Mouse (Mus musculus) lung, postnatal 4 days (tissue): ENCODE results near the gene Pcp2.
A peak's percentile ranks its signal among the peaks of the same experiment; 100 is the strongest.
"Not testable (repeated sequence)": the region's sequence is repeated elsewhere in the genome, so short reads cannot be mapped to it uniquely, and the experiment has no call there.

Source experiments
- DNase-seq, 2 experiments: peaks; one replicate each; pipeline ENCODE4 v3.0.0; 2021

Gene Pcp2

DNA sequence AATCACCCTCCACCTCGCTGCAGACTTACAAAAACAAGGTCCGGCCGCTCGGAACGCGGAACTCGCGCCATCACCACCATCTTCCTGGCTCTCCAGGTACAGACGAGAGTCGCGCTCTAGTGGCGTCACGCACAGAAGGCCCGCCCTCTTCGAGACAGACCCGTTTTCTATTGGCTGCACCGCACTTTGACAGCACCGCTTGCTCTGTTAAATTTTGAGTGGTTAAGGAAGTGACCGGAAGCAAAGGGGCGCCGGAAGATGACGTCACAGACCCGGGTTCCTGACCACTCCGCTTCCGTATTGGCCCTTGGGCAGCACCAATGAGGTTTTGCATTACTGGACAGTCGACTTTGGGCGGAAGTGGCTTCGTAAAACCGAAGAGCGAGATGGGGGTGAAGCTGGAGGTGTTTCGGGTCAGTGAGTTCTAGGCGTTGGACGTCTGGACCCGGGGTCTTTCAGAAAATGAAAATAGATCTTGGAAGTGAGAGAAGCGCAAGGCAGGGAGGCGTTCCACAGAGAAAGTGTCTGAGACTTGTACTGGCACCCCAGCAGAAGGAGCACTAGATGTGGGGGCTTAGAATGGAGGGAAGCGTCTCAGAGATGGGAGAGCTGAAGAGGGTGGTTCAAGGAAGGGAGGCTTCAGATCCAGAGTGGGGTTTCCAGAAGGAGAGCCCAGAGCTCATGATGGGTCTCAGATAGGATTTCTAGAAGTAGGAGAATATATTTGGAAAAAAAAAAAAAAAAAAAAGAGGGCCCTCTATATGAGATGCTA, 4.0 kb downstream of the Pcp2 start, which contains the start of the genes Xab2 and Pet100:
Gene Xab2 (minus strand): TSS at position 118 of the 772 bp plus-strand sequence.
Gene Pet100 (plus strand): TSS at position 350 of the 772 bp plus-strand sequence.
- peak; percentile 99 for DNase-seq

DNA sequence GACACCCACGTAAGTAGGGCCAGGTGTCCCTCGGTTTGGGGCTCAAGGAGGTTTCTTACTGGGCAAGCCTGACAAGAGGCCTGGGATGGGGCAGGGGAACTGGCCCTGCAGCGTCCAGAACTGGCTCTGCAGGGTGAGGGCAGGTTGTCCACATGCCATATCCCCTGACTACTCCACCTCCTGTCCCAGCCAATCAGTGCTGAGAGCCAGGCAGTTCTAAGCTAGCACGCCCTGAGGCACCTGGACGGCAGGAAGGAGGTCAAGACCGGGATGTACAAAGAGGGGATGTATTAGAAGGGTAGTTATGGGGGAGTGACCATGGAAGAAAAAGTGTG, 15.6 kb downstream of the Pcp2 start:
- peak in 1 of 2 experiments; percentile 53 for DNase-seq

- DNase-seq: no peak
Measured at GRCm38 (mm10) chr8:3609046-3609815, 16.1 kb downstream of the Pcp2 start.

DNA sequence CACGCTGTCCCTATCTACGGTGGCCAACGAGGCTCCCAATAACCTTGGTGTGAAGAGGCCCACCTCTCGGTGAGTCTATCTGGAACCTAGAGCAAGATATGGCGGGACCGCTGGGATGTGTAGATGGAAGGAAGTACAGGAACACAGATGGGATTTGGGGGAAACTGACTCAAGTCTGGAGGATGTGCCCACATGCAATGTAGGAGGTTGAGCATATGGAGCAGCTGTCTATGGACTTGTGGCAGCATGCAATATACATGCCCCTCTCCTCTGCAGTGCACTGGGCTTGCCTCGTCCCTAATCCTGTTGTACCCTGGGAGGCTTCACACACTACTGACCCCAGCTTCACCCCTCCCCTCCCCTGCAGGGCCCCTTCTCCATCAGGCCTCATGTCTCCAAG, 17.5 kb downstream of the Pcp2 start:
- DNase-seq: no peak

GRCm38 (mm10) chr8:3606593-3606992, 18.8 kb downstream of the Pcp2 start:
- peak; percentile 29 to 56 for DNase-seq

- no peak for DNase-seq
Measured at GRCm38 (mm10) chr8:3603439-3603838, 21.9 kb downstream of the Pcp2 start.

DNA sequence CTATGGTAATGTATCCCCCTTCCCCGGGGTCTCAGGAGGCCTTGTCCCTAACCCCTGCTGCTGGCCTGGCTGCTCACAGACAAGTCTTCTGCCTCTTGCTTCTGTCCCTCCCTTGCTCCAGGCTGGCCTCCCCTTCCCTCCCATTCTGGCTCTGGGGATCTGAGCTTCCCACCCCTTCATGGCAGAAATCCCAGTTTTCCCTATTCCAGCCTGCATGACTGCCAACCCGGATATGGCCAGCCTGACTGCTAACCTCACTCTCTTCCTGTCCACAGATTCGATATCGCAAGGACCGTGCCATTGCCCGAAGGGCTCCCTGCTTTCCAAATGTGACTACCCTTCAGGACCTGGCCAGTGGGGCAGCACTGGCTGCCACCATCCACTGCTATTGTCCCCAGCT, 24.9 kb downstream of the Pcp2 start:
- DNase-seq: peak; percentile 55 to 72

GRCm38 (mm10) chr8:3599219-3599618, 26.1 kb downstream of the Pcp2 start:
- DNase-seq: no peak

DNA sequence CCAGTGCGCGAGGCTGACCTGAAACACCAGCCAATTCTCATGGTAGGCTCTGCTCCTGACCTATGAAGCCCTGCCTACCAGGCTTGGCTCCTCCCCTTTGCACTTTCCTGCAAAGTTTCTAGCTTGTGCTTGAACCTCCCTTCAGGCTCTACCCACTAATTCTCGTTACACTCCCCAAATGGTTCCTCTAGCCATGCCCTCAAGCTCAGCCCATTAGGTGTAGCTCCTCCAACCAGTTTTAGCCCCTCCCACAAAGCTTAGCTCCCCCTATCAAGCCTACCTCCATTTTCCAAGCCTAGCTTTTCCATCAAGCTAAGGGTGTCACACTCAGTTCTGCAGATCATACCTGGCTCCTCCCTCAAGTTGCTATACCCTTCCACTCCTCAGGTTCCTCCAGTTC, 27.3 kb downstream of the Pcp2 start:
- DNase-seq: no peak

DNA sequence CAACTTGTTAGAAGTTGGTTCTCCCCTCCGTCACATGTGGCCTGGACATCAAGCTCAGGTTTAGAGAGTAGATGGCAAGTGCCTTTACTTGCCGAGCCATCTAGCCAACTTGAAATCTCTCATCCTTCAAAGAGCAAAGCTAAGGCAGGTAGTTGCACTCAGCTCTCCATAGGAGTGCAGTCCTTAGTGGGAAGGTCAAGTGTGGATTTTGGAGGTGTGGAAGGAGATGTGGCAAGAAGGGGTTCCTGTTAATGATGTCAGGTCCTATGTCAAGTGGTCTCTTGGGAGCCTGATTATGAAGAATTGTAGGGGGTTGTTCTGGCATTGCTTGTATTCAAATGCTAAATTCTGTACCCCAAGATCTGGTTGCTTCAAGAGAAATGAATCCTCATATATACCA, 30.9 kb downstream of the Pcp2 start:
- DNase-seq: no peak

- no peak for DNase-seq
Measured at GRCm38 (mm10) chr8:3593470-3593869, 31.9 kb downstream of the Pcp2 start.

DNA sequence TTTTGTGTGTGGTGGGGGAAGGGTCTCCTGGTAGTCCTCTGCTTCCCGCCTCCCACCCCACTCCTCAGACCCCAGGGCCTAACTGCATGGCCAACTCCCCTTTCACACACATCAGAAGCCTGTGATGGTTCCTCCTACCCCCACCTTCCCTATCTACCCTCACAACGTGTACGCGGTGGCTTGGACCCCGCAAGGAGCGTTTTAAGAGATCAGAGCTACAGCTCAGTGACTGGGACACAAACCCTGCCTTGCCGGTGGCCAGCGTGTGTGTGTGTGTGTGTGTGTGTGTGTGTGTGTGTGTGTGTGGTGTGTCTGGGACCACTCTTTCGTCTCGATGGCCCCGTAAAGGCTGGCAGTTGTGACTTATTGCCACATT, 37.1 kb downstream of the Pcp2 start:
- DNase-seq: no peak

DNA sequence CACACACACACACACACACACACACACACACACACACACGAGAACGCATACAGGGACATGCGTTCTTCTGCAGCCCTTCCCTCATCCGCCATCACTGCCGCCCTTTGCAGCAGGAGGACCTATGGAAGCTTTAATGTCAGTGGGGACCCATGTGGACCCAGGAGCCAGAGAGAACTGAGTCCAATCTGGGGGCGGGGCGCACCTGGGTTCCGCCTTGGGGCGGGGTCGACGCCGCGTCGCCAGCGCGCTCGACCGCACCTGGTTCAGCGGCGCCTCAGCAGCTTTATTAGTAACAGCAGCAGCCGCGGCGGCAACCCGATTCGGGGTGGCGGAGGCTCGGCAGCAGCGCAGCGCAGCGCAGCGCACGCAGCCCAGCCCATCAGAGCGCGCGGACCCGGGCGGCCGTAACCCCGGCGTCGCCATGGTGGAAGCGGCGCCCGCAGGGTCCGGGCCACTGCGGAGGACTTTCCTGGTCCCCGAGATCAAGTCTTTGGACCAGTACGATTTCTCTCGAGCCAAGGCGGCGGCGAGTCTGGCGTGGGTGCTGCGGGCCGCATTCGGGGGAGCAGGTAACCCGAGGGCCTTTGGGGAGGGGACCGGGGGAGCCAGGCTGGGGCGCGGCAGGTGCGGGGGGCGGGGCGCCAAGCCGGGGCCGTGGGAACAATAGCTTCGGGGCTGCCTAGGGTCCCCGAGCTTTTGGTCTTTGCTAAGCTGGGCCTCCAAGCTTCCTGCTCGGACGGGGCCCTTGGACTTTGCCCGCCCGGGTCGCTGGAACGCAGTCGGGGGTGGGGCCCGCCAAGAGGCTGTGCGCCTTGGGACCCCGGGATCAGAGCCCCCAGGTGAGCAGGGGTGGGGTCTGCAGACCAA, 37.7 kb downstream of the Pcp2 start:
- peak; percentile 72 to 80 for DNase-seq

GRCm38 (mm10) chr8:3586993-3587390, 38.4 kb downstream of the Pcp2 start, which contains the start of gene Camsap3:
Camsap3 (plus strand) TSS chr8:3587293.
- DNase-seq: no peak

DNA sequence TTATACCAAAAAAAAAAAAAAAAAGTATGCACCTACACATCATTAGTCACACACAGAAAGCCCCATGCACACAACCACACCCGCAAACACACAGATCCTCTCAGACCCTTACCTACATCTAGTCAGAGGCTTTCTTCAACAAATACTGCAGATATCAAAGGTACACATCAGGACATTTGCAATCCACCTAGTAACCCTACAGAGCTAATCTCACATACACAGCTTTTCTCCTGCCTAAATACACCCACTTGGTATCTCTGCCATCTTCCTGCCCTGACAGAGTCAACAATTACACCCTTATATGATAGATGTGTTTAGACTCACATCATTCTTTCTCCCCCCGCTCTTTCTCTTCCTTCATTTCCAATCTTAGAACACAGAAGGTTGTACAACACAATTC, 38.9 kb downstream of the Pcp2 start:
- no peak for DNase-seq

- DNase-seq: not testable (repeated sequence)
Measured at GRCm38 (mm10) chr8:3581961-3582360, 43.4 kb downstream of the Pcp2 start.

DNA sequence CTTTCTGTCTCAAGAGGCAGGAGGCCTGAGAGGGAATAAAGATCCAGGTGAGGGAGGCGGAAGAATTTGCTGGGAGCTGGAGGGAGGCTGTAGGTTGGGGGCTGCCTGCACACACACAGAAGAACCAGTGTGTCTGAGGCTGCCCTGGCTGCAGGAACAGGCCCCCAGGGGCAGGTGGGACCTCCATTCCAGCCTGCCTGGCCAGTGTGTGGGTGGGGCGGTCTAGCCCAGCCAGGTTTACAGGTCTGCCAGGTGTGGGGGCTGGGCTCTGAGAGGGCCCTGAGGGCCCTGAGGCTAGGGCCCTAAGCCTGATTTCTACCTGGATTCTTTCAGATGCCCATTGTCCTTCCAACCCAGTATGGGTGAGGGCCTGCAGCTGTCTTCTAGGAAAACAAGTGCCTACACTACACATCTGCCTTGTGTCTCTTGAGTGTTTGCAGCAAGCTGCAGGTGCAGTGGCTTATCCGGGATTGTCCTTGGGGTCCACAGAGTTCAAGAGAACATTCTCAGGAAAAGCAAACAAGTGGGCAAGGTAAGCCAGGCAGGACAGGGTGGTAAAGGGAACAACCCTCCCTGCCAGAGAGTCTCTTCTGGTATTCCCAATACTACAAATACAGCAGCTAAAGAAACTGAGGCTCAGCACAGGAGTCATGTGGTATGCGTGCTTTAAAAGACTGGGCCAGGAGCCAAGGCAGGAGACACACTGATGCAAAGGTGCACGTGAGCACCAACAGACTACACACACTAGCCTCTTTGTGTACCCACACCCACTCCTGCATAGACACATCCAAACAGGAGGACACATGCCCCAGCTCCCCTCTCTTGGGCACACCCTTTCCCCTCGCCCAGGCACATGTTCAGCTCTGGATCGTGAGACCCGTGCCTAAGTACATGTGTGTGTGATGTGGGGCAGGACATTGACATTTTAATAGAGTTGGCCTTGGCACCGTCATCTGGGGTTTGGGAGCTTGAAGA, 45.7 kb downstream of the Pcp2 start:
- DNase-seq: no peak

DNA sequence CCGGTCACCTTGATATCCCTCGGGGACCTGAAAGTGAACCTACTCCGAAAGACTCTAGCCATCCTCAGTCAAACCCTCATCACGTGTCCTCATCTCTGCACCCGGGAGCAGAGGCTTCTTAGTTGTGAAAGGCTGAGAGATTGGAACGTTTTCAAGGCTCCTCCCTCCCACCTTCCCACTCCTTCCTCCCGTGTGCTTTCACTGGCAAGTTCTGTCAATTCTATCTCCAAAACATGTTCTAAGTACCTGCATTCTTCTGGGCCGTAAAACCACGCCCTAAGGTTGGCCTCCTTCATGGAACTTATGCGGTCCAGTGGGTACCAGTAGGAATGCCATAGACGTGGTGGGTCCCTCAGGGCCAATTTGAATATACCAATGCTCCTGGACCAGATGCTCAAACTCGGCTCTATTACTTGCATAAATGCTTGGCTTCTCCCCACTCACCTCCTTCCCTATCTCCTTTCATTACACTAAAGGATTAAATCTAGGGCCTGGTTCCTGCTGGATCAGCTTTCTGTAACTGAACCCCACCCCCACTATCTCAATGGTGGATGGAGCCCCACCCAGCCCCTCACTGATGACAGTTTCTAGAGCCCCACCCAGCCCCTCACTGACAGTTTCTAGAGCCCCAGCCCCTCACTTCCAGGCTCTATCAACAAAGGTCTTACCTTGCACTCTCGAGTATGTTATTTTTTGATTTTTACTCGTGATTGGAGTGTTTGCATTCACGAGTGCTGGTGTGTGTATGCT, 49.0 kb downstream of the Pcp2 start:
- DNase-seq: no peak

GRCm38 (mm10) chr8:3574546-3574945, 50.8 kb downstream of the Pcp2 start:
- DNase-seq: no peak
